Mouse (Mus musculus) liver, postnatal 0 days (tissue): ENCODE data around the gene E130308A19Rik.

Source experiments
- CTCF ChIP-seq: sonication (generic); IDR thresholded peaks from 2 replicates; pipeline ENCODE4 v1.5.1; 2016; ENCODE audit warnings: antibody characterized with exemption, low read depth
- EP300 ChIP-seq: IDR thresholded peaks from 2 replicates; pipeline ENCODE4 v1.6.1; 2016; ENCODE audit warnings: antibody characterized with exemption, low read depth, mild to moderate bottlenecking

DNA sequence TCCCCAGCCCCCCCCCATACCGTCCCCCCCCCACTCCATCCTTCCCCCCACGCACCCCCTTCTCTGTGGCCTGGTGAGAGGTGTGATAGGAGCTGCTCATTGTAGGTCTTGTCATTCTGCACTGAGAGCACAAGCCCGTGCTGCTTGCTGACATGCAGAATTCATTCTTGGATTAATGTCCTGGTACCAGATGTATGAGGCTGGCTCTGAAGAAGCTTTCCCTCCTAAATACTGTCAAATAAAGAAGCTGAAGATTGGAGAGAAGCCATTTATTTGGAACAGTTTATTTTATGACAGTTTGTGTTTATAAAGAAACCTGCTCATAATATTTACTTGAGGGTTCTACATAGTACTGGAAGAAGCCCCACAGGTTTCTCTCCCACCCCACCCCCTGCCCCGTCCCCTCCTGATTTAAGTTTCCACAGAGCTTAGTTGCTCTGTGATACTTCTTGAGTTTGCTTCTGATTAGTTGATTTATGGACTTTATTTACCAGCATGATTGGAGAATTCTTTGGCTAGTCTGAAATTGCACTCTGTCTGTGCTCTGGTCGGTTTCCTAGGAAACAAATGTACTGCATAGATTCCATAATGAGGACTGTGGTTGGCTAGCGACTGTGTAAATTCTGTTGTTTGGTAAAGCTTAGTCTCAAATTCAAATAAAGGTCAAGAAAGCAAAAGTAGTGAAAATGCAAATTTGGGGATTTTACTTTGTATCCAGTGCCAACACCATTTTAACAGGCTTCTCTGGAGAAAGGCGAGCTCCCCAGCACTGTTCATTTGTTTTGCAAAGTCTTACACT is 3.3 kb downstream of the E130308A19Rik start:
- TF ChIP-seq CTCF (no peak), EP300 (no peak)
